Mouse (Mus musculus): Measurements from ENCODE around the gene Adh4.
A peak's percentile ranks its signal among the peaks of the same experiment; 100 is the strongest.
"Not testable (repeated sequence)": the region's sequence is repeated elsewhere in the genome, so short reads cannot be mapped to it uniquely, and the experiment has no call there.

The Adh4 gene

DNA sequence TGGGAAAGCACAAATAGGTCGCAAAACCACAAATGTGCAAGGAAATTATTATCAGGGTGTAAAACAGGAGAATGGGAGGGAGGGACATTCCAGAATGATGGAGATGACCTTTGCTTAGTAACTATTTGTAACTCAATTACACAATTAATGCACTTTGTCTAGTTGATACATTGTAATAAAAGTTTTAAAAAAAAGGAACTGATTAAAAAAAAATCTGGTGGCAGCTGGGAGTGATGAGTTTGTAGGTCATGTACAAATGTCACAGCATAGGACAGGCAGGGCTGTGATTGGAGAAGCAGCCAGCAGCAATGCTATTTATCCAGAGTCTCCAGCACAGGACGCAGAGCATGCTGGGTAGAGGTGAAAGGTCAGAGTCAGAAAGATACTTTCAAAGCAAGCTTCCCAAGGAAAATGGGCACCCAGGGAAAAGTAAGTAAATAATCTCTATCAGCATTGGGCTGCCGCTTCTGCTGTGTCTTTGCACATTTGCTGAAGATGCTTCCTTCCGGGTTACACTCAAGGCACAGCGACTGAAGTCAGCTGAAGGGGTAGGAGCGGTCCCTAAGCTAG lies at the start of gene Adh4:
TSS of gene Adh4 (plus strand) at position 346 of the 570 bp plus-strand sequence.
- DNase-seq = no peak

DNA sequence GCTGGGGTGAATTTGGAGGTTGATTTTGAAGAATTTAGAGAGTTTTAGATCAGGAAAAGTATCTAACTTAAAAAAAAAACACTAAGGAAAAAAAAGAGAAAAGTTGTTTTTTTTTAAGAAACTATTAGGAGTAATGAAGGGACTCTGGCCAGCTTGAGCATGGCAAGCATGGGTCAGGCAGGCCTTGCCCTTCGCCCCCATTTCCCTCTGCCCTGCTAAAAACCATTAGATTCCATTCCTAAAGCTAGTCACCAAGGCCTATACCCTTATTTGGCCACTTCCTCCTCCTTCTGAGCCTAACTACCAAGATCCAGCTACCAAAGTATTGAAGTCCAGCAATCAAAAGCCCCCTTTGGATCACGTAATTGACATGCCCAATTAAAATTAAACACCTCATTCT lies 49.1 kb upstream of the Adh4 start:
- DNase-seq = no peak

DNA sequence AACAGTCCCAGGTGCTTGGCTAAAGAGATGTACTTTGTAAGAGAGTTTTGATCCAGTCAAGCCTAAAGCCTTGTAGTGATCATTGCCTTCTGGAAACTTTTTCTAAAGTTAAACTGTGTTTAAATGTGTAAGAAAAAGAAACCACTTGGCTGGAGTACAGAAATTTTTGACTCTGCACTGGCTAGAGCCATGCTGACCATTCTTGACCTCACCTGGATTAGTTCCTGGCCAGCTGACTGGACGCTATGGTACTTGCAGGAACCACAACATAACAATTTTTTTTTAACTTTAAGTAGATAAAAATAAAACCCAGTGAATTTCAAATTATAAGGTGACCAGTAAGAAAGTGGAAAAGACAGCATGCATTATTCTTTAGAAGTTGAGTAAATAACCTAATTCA lies 45.7 kb upstream of the Adh4 start:
- no peak for DNase-seq

DNA sequence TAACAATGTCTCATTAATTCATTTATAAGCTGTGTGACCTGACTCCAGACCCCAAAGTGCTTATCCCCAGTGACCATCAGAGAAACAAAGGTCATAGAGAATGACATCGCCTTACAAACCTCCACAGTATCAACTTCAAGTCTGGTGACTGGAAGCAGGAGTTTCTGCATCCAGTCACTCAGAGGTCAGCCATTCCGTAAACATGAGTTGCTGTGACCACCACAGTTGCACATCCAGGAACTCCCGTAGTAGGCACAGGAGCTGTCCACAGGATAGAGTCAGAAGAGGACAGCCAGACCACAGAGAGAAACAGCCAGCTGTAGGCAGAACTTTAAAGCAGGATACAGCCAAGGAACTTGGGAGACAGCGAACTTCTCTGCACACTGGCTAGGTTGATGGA lies 45.0 kb upstream of the Adh4 start:
- not testable (repeated sequence) for DNase-seq

DNA sequence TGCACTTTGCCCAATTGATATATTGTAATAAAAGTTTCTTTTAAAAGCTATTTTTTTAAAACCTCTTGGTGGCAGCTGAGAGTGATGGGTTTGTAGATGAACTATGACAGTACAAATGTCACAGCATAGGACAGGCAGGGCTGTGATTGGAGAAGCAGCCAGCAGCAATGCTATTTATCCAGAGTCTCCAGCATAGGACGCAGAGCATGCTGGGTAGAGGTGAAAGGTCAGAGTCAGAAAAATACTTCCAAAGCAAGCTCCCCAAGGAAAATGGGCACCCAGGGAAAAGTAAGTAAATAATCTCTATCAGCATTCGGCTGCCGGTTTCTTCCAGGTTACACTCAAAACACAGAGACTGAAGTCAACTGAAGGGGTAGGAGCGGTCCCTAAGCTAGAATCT lies 41.3 kb upstream of the Adh4 start:
- no peak for DNase-seq

DNA sequence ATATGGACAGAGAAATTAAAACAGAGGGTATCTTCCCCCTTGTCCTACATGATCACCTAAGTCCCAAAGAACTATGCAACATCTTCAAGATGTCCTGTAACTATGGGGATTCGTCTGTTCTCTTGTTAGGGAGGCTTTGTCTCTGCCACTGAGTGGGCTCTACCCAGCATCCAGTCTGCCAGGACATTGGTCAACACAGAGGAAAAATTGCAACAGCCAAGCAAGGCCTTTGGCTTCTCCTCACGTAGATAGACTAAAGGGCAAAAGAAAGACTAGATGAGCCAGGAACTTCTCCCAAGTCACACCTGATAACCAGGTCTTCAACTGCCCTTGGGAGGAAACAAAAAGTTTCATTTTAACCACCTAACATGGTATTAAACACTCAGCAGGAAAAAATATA lies 40.1 kb upstream of the Adh4 start:
- no peak for DNase-seq

DNA sequence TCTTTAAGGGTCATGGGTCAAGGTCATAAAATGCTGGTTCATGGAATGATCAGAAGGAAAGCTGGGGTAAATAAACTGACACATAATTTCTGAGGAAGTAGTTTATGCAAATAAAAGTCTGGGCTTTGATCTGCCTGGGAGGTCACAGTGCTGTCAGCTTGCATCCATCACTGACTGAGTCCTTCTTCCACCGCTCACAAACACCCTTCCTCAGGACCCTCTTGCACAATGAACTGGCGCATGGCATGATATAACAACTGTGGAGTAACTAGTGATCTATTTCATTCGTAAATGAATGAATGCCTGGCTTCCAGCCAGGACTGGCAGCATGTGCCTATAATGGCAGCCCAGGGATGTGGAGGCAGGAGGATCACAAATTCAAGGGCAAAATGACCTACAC lies 34.1 kb upstream of the Adh4 start:
- no peak for DNase-seq

DNA sequence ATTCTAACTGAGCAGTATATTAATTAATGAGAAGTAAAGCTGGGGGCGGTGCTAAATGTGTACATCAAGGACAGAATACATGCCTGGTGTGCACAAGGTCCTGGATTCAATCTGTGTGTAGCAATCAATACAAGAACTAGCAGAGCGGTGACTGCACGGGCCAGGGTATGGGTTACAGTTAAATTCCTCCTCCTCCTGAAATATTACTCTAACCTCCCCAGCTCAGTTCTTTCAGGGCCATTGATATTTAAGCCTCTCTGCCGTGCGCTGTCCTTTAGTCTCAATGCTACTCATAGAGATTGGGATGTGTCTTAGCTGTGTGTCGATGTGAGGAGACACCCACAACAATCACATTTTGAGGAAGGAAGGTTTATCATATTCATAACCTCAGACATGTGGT lies 28.1 kb upstream of the Adh4 start:
- no peak for DNase-seq

DNA sequence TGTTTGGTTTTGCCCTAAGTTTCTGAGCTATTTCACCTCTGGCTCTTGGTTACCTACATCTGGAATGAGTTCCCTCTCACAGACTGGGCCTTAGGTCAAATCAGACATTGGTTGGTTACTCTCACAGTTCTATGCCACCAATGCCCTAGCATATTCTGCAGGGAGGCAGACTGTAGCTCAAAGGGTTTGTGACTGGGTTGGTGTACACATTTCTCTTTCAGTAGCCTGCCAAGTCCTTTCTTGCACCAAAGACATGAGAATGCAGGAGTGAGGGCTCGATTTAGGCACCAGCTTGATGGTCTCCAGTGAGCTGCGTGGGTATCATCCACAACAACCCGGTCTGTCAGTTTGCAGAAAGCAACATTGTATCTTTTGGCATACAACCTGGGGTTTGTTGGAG lies 10.4 kb upstream of the Adh4 start:
- DNase-seq = no peak

DNA sequence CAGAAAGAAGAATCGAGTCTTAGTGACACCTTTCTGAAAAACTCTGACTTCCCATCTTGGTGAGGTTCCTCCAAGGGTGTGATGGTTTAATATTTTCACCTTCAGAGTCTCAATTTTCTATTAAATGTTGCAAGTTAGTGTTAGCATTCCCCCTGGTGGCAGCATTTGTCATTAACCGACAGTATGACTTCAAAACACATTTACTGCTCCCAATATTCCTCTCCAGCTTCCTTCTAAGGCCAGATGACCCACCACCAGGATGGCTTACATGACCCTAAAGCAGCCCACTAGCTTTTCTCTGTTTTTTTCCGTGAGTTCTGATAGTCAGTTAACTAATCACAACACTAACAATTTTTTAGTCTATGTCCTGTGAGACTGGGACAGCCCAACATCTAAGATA lies 9.9 kb upstream of the Adh4 start:
- peak in 1 of 2 experiments; percentile 3 for DNase-seq

DNA sequence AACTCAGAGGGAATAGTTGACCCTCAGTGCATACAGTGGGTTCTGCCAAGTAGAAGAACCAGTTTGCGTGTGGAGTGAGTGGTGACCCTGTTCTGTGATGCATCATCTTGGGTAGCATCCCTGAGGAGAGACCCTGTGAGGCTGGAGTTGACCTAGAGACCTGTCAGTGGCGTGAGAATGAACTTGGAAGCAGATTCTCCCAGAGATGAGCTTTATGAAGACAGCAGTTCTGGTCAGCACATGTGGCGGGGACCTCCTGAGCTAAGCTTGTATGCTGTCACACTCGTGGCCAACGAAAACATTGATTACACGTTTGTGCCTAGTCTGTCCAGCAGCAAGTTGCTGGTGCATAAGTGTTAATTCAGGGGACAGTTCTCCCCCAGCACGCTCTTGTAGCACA lies 9.4 kb upstream of the Adh4 start:
- DNase-seq = no peak

DNA sequence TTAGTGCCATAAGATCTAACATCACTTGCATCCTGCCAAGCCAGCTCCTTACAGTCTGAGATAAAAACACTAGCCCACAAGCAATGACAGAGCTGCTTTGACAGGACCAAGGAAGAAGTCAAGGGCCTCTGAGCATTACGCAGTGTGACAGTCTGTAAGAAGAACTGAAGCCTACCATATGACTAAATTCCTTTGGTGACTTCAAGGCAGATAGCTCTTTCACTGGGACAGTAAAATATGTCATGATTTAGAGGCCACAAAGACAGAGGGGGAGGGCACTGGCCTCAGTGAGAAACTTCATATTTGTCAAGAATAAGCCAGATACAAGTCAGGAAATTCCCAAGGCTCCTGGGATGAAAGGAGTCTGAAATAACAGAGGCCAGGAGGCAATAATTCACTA lies 7.3 kb upstream of the Adh4 start:
- no peak for DNase-seq

DNA sequence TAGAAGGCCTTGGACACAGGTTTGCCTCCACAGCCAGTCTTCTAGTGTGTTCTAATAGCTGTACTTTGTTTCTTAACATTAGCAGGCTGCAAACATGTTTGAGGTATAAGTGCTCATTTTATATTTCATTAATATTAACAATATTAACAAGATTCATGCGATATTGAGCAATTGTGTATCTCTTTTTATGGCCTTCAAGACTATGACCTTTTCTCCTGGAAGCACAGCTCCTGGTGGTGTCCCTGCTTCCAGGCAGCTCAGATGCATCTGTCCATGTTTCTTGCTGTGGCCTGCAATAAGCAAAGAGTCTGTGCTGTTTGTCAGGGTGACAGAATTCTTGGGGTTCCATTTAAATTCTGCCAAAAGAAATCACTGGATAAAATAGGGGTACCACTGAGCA lies 5.7 kb upstream of the Adh4 start:
- DNase-seq = no peak

DNA sequence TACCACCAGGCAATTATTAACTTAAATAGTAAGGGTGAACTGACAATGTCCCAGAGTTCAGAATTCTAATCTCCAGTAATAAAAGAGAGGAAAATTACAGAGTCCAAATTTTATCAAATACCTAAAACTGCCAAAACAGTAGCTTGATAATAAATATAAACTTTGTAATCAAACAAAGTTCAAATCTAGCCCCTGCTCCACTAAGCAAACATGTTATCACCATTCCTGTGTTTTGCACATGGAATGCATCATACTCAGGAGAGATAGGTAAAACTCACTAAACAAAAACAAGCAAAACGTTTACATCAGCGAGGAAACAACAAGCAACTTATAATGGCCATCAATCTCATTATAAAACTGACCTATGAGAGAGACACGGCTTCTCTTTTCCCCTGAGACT lies 5.1 kb upstream of the Adh4 start:
- DNase-seq = no peak

DNA sequence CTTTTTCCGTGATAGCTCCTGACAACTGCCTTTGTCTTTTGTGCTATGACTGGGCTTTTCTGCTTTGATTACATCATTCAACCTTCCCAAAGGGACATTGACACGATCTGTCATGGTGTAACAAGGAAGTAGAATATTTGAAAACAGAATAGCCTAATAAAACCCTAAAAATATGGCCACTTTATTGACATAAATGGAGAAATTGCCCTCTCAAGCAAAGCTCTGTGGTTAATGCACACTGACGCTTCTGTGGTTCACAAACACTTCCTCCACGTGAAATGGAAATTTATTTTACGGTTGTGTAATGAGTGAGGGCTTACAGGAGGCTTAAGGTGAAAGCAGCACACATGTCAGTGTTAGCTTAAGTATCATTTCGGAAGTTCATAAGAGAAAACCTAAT lies 4.1 kb downstream of the Adh4 start:
- DNase-seq = no peak

DNA sequence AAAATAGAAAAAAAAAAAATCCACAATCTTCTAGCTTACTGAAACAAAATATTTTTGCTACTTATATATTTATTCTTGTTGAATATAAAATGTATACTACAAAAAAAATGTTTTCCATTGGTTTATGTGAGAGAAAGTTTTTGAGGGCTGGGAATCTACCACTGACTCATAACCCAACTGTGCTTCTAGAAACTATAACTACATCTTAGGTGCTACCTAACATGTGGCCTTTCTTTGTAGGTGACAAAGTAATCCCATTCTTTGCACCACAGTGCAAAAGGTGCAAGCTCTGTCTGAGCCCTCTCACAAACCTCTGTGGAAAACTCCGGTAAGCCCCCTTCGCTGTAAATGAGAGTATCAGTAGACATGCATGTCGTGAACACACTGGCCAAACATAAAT lies 5.1 kb downstream of the Adh4 start:
- DNase-seq = no peak

DNA sequence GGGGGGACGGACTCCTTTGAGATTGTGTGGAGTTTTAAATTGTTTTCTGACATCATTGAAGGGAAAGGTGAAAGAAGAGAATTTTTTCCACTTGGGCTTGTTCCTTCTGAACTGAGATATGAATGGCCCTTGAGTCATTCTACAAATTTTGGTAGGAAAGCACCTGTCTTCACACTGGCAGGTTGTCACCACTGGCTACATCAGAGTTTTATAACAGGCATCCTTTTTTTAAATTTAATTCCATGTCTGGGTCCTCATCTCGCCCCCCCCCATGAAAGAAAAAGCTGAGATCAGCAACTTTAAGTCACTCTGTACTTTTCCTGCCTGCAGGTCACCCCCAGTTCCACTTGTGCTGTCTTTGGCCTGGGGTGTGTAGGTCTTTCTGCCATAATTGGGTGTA lies 8.4 kb downstream of the Adh4 start:
- DNase-seq = no peak

DNA sequence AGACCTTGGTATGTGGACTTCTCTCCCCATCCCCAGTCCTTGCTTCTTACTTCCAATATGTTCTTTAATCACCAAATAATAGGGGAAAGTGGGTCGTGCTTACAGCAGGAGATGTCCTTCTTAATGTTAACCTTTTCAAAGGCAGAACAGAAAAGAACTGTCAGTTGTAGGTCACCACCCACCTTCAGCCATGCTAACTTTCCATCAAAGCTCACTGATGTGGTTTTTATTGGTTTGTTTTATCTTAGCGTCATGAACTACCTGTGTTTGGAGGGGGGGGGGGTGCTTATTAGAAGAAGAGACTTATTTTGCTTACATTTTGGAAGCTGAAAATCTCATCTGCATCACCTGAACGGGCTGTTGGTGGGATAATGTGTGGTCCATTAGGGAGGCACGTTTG lies 9.0 kb downstream of the Adh4 start:
- DNase-seq = no peak

DNA sequence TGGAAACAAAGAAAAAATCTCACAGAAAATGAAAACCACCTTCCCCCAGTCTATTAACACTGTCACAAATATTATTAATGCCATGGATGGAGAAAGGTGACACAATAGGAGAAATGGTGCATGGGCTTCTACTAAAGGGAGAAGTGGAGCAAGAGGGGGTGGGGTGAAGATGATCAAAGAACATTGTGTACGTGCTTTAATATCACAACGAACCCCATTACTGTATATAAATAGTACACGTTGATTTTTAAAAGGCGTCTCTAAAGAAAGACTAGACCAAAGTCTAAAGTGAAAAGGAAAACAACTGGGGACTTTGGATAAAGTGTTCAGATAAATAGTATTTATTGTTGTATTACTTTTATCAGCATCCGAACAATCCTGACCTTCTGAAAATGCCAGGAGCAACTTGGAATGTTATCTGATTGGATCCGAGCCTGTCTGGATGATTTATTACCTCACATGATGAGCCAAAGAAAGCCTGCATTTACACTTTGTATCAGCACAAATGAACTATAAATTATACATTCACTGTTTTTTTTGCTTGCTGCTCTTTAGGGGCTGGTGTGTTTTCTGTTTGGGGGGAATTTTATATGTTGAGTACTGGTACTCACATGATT lies 15.2 kb downstream of the Adh4 start:
- no peak for DNase-seq

DNA sequence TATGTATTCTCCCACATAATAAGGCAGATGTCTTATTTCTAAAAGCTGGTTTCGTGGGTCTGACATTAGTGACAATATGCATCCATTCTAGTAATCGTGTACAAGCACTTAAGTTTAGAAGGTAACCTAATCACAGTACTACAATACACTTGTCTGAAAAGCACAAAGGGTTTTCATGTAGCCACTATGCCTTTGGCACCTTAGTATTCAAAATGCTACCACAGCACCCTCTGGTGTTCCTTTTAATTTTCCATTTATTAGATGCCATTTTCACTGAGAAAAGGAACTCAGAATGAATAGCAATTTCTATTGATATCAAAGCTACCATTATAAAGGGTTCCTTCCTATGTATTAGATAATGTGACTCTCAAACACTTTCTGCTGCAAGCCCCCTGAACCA lies 16.6 kb downstream of the Adh4 start:
- DNase-seq = no peak

DNA sequence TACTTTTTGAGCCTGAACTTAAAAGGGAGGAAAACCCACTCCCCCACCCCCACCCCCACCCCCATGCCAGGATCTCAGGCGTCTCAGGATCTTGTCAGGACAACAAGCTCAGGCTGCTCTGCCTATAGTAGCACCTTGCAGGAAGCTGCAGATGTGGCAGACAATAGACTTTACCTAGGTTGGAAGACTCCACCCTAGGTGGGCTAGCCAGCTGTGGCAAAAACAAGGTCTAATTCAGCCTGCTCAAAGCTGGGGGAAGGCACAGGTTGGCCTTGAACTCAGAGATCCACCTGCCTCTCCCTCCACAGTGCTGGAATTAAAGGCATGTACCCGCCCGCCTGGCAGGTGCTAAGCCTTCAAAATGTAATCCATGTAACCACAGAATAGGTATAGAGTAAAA lies 23.4 kb downstream of the Adh4 start:
- DNase-seq = no peak

DNA sequence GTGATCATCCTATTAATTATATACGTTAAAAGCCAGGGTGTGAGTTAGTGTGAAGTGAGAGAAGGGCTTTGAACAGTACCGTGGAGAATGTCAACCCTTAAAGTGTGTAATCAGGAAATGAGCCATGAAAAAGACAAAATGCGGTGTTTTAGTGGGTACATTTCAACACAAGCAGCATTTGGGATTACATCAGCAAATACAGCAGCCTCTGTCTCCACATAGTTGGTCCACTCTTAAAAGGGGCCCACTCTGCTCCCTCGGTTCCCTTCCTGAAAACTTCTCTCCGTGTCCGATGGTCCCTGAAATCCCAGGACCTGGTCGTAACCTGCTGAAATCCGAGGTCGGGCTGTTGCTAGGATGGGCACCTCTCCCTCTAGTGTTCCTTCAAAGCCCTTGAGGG lies 26.9 kb downstream of the Adh4 start:
- DNase-seq = no peak

DNA sequence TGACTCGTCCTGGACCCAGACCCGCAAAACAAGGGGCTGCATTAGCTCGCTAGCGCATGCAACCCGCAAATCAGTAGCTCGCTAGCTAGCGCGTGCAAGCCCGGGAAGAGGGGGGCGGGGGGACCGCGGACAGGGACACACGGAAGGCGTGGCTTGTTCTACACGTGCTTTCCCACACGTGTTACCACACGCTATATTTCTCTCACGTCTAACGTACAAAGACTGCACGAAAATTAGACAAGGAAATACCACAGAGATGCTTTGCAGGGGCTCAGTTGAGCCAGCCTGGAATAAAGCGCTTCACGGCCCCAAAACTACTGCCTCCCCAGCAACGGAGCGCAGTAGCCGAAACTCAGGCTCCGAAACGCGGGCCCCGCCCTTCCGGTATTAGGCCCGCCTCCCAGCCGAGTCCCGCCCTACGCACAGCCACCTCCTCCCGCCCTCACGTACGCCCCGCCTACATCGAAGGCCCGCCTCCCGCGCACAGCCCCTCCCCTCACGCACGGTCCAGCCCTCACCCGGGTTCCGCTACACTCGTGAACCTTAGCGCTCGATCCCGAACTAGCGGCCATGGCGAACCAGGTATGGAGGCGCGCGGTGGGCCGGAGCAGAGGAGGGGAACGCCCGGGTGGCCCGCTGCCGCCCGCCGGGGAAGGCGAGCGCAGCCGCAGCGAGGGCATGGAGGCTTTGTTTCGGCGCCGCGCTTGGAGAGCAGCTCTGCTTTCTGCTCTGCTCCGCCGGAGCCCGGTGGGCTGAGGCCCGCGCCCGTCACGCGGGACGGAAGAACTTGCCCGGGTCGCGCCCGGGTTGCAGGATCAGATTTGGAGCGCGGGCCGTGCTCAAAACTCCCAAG lies 27.6 kb downstream of the Adh4 start, which contains the start of gene Adh5:
TSS of gene Adh5 (plus strand) at position 482 of the 853 bp plus-strand sequence.
- peak; percentile 88 to 92 for DNase-seq

DNA sequence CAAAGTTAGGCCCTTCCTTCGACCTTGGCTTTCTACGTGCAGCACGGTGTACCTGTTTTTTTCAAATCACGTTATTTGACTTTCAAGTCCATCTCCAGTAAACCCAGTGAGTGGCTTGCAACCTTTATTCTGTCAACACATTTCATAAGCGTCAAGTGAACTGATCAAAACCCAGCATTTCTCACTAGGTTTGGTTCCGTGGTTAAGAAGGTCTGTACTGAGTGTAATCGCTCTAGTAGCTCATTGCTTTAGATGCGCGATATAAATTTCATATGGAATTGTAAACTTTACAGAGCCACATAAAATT lies 28.2 kb downstream of the Adh4 start:
- no peak for DNase-seq

Measured in spleen, adult 18-20 months (tissue).